Mouse (Mus musculus): ENCODE measurements around the gene Tmem132c. TPM values are rescaled to one million over a fixed set of nuclear protein-coding genes. Genes with fewer than 3 reads are reported as not detected.
A peak's percentile ranks its signal among the peaks of the same experiment; 100 is the strongest.

Gene Tmem132c
- polyA plus RNA-seq, 1 experiment from 2014 or later: 21.1 TPM

GRCm38 (mm10) chr5:127378521-127378920 lies 136.9 kb downstream of the Tmem132c start:
- Histone ChIP-seq H3K27me3 (ENCODE audit: control insufficient read depth, insufficient read depth, low read length) (no peaks in the 10 kb centered on the region), H3K36me3 (ENCODE audit: control insufficient read depth, insufficient read depth, low read length) (no peaks in the 10 kb centered on the region), H3K4me2 (replicated peaks; ENCODE audit: low read depth, low read length) (no peak overlapping the region), H3K9me3 (ENCODE audit: control insufficient read depth, low read length) (no peaks in the 10 kb centered on the region), H3K9ac (ENCODE audit: low read depth, low read length) (no peak overlapping the region), H3K4me3 (ENCODE audit: low read depth, low read length) (no peak overlapping the region), H3K27ac (ENCODE audit: low read depth, low read length) (no peak overlapping the region), H3K4me1 (replicated peaks; ENCODE audit: control insufficient read depth, insufficient read depth, low read length) (no peaks in the 10 kb centered on the region)
- ATAC-seq (ENCODE audit: low FRiP score) (no peak), DNase-seq (ENCODE audit: low spot score) (no peak)
- WGBS: 55% methylated on average over 5 of the region's 5 CpGs

GRCm38 (mm10) chr5:127379351-127379750 lies 137.7 kb downstream of the Tmem132c start:
- Histone ChIP-seq H3K27me3 (ENCODE audit: control insufficient read depth, insufficient read depth, low read length) (no peaks in the 10 kb centered on the region), H3K9ac (ENCODE audit: low read depth, low read length) (no peak overlapping the region), H3K27ac (ENCODE audit: low read depth, low read length) (no peak overlapping the region), H3K4me1 (replicated peaks; ENCODE audit: control insufficient read depth, insufficient read depth, low read length) (no peaks in the 10 kb centered on the region), H3K4me3 (ENCODE audit: low read depth, low read length) (no peak overlapping the region), H3K36me3 (ENCODE audit: control insufficient read depth, insufficient read depth, low read length) (no peaks in the 10 kb centered on the region), H3K9me3 (ENCODE audit: control insufficient read depth, low read length) (no peaks in the 10 kb centered on the region), H3K4me2 (replicated peaks; ENCODE audit: low read depth, low read length) (no peak overlapping the region)
- WGBS: 76% methylated on average over 2 of the region's 2 CpGs
- ATAC-seq (ENCODE audit: low FRiP score) (no peak), DNase-seq (ENCODE audit: low spot score) (no peak)

GRCm38 (mm10) chr5:127381216-127381615 lies 139.6 kb downstream of the Tmem132c start:
- no peaks in the 10 kb centered on the region for H3K4me1 ChIP-seq (replicated peaks; ENCODE audit: control insufficient read depth, insufficient read depth, low read length)
- no peak overlapping the region for H3K4me2 ChIP-seq (replicated peaks; ENCODE audit: low read depth, low read length)
- peaks cover 2% of the 10 kb centered on the region; the same call in 1 of the 2 replicates for H3K9me3 ChIP-seq (ENCODE audit: control insufficient read depth, low read length)
- DNase-seq (ENCODE audit: low spot score) (no peak), ATAC-seq (ENCODE audit: low FRiP score) (no peak)
- no peak overlapping the region for H3K4me3 ChIP-seq (ENCODE audit: low read depth, low read length)
- H3K36me3 ChIP-seq (ENCODE audit: control insufficient read depth, insufficient read depth, low read length): no peaks in the 10 kb centered on the region
- H3K27me3 ChIP-seq (ENCODE audit: control insufficient read depth, insufficient read depth, low read length): no peaks in the 10 kb centered on the region
- 77% methylated on average over 4 of the region's 4 CpGs for WGBS
- no peak overlapping the region for H3K27ac ChIP-seq (ENCODE audit: low read depth, low read length)
- H3K9ac ChIP-seq (ENCODE audit: low read depth, low read length): no peak overlapping the region

GRCm38 (mm10) chr5:127382571-127382970 lies 141.0 kb downstream of the Tmem132c start:
- Histone ChIP-seq H3K4me3 (ENCODE audit: low read depth, low read length) (no peak overlapping the region), H3K4me2 (replicated peaks; ENCODE audit: low read depth, low read length) (no peak overlapping the region), H3K9me3 (ENCODE audit: control insufficient read depth, low read length) (peaks cover 2% of the 10 kb centered on the region; the same call in 1 of the 2 replicates), H3K27me3 (ENCODE audit: control insufficient read depth, insufficient read depth, low read length) (no peaks in the 10 kb centered on the region), H3K9ac (ENCODE audit: low read depth, low read length) (no peak overlapping the region), H3K36me3 (ENCODE audit: control insufficient read depth, insufficient read depth, low read length) (no peaks in the 10 kb centered on the region), H3K27ac (ENCODE audit: low read depth, low read length) (no peak overlapping the region), H3K4me1 (replicated peaks; ENCODE audit: control insufficient read depth, insufficient read depth, low read length) (no peaks in the 10 kb centered on the region)
- ATAC-seq (ENCODE audit: low FRiP score) (no peak), DNase-seq (ENCODE audit: low spot score) (no peak)
- WGBS: 77% methylated on average over 5 of the region's 5 CpGs

GRCm38 (mm10) chr5:127391187-127391586 lies 149.6 kb downstream of the Tmem132c start:
- no peak overlapping the region for H3K4me3 ChIP-seq (ENCODE audit: low read depth, low read length)
- WGBS: 93% methylated on average over 5 of the region's 5 CpGs
- no peaks in the 10 kb centered on the region for H3K36me3 ChIP-seq (ENCODE audit: control insufficient read depth, insufficient read depth, low read length)
- DNase-seq (ENCODE audit: low spot score): no peak
- no peak overlapping the region for H3K4me2 ChIP-seq (replicated peaks; ENCODE audit: low read depth, low read length)
- H3K4me1 ChIP-seq (replicated peaks; ENCODE audit: control insufficient read depth, insufficient read depth, low read length): no peaks in the 10 kb centered on the region
- H3K9me3 ChIP-seq (ENCODE audit: control insufficient read depth, low read length): no peaks in the 10 kb centered on the region
- no peaks in the 10 kb centered on the region for H3K27me3 ChIP-seq (ENCODE audit: control insufficient read depth, insufficient read depth, low read length)
- no peak overlapping the region for H3K27ac ChIP-seq (ENCODE audit: low read depth, low read length)
- H3K9ac ChIP-seq (ENCODE audit: low read depth, low read length): no peak overlapping the region
- no peak for ATAC-seq (ENCODE audit: low FRiP score)

GRCm38 (mm10) chr5:127396889-127397288 lies 155.3 kb downstream of the Tmem132c start:
- Histone ChIP-seq H3K4me3 (ENCODE audit: low read depth, low read length) (no peak overlapping the region), H3K9me3 (ENCODE audit: control insufficient read depth, low read length) (no peaks in the 10 kb centered on the region), H3K4me2 (replicated peaks; ENCODE audit: low read depth, low read length) (no peak overlapping the region), H3K4me1 (replicated peaks; ENCODE audit: control insufficient read depth, insufficient read depth, low read length) (peaks cover 5% of the 10 kb centered on the region), H3K36me3 (ENCODE audit: control insufficient read depth, insufficient read depth, low read length) (no peaks in the 10 kb centered on the region), H3K27ac (ENCODE audit: low read depth, low read length) (no peak overlapping the region), H3K9ac (ENCODE audit: low read depth, low read length) (no peak overlapping the region), H3K27me3 (ENCODE audit: control insufficient read depth, insufficient read depth, low read length) (no peaks in the 10 kb centered on the region)
- DNase-seq (ENCODE audit: low spot score): no peak
- 85% methylated on average over 9 of the region's 9 CpGs for WGBS
- no peak for ATAC-seq (ENCODE audit: low FRiP score)

- 14% methylated on average over 7 of the region's 7 CpGs for WGBS
- Histone ChIP-seq H3K4me3 (ENCODE audit: low read depth, low read length) (no peak overlapping the region), H3K4me2 (replicated peaks; ENCODE audit: low read depth, low read length) (peak overlapping the region; percentile 11; the same call in 1 of the 2 replicates), H3K27me3 (ENCODE audit: control insufficient read depth, insufficient read depth, low read length) (no peaks in the 10 kb centered on the region), H3K4me1 (replicated peaks; ENCODE audit: control insufficient read depth, insufficient read depth, low read length) (peaks cover 5% of the 10 kb centered on the region), H3K36me3 (ENCODE audit: control insufficient read depth, insufficient read depth, low read length) (no peaks in the 10 kb centered on the region), H3K9me3 (ENCODE audit: control insufficient read depth, low read length) (no peaks in the 10 kb centered on the region), H3K9ac (ENCODE audit: low read depth, low read length) (no peak overlapping the region), H3K27ac (ENCODE audit: low read depth, low read length) (no peak overlapping the region)
- DNase-seq (ENCODE audit: low spot score) (peak; percentile 30), ATAC-seq (ENCODE audit: low FRiP score) (no peak)
These were observed 156.4 kb downstream of the Tmem132c start for GRCm38 (mm10) chr5:127398010-127398409.

GRCm38 (mm10) chr5:127405391-127406000 lies 163.9 kb downstream of the Tmem132c start:
- Histone ChIP-seq H3K4me2 (replicated peaks; ENCODE audit: low read depth, low read length) (no peak overlapping the region), H3K9me3 (ENCODE audit: control insufficient read depth, low read length) (no peaks in the 10 kb centered on the region), H3K27me3 (ENCODE audit: control insufficient read depth, insufficient read depth, low read length) (no peaks in the 10 kb centered on the region), H3K27ac (ENCODE audit: low read depth, low read length) (no peak overlapping the region), H3K36me3 (ENCODE audit: control insufficient read depth, insufficient read depth, low read length) (no peaks in the 10 kb centered on the region), H3K4me3 (ENCODE audit: low read depth, low read length) (no peak overlapping the region), H3K9ac (ENCODE audit: low read depth, low read length) (no peak overlapping the region), H3K4me1 (replicated peaks; ENCODE audit: control insufficient read depth, insufficient read depth, low read length) (0 out of 2 replicates have a peak, but pooled peaks cover 4% of the 10 kb centered on the region)
- DNase-seq (ENCODE audit: low spot score) (peak; percentile 50), ATAC-seq (ENCODE audit: low FRiP score) (peak; percentile 49; the same call in 1 of the 2 replicates)
- 29% methylated on average over 18 of the region's 18 CpGs for WGBS

- 33% methylated on average over 8 of the region's 9 CpGs for WGBS
- no peak overlapping the region for H3K9ac ChIP-seq (ENCODE audit: low read depth, low read length)
- no peaks in the 10 kb centered on the region for H3K36me3 ChIP-seq (ENCODE audit: control insufficient read depth, insufficient read depth, low read length)
- no peaks in the 10 kb centered on the region for H3K27me3 ChIP-seq (ENCODE audit: control insufficient read depth, insufficient read depth, low read length)
- 0 out of 2 replicates have a peak, but pooled peaks cover 4% of the 10 kb centered on the region for H3K4me1 ChIP-seq (replicated peaks; ENCODE audit: control insufficient read depth, insufficient read depth, low read length)
- H3K9me3 ChIP-seq (ENCODE audit: control insufficient read depth, low read length): no peaks in the 10 kb centered on the region
- DNase-seq (ENCODE audit: low spot score) (peak; percentile 25), ATAC-seq (ENCODE audit: low FRiP score) (no peak)
- H3K4me3 ChIP-seq (ENCODE audit: low read depth, low read length): no peak overlapping the region
- no peak overlapping the region for H3K27ac ChIP-seq (ENCODE audit: low read depth, low read length)
- H3K4me2 ChIP-seq (replicated peaks; ENCODE audit: low read depth, low read length): no peak overlapping the region
These were observed 164.5 kb downstream of the Tmem132c start for GRCm38 (mm10) chr5:127406014-127406655.

Data from hindbrain, embryonic 11.5 days (tissue).